ENCODE assay signal across 29 mouse cellular contexts in the genomic region with DNA sequence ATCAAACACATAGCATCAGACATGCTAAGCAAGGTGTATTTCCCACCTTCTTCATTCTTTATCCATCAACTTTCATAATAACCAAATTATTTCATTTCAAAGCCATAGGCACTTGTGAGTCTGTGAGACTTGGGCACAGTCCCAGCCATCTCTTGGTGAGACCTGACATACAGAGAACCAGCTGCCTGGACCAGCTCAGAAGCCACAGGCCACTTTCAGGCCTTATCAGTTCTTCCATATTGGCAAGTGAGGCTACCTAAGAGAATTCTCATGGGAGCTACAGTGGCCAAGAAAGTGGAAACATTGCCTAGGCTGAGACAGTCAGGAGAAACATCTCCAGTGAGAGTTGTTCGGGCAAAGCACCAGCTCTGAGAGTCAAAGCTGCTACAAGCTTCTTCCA. TPM values are rescaled to one million over a fixed set of nuclear protein-coding genes. Genes with fewer than 3 reads are reported as not detected.
"Had no signal": no experiment of that assay in that cellular context is flagged by ENCODE, and none has a peak within 500 bp of the region (broad histone marks: within the 10 kb centered on the region; RNA-seq: fewer than 3 reads in every experiment).

No protein-coding gene starts in this region.

- H3K27me3 ChIP-seq: limb, embryonic 13.5 days; lung, embryonic 15.5 days; stomach, embryonic 15.5 days had no signal

- H3K9me3 ChIP-seq: limb, embryonic 10.5 days; limb, embryonic 13.5 days; lung, embryonic 15.5 days; megakaryocyte, embryonic 14.5 days; stomach, embryonic 15.5 days had no signal

- H3K9ac ChIP-seq: limb, embryonic 13.5 days; lung, embryonic 15.5 days; stomach, embryonic 15.5 days had no signal

- H3K27ac ChIP-seq: limb, embryonic 10.5 days; limb, embryonic 13.5 days; lung, embryonic 15.5 days; stomach, embryonic 15.5 days had no signal

- H3K4me3 ChIP-seq: limb, embryonic 10.5 days; limb, embryonic 13.5 days; lung, embryonic 15.5 days; megakaryocyte, embryonic 14.5 days; stomach, embryonic 15.5 days had no signal

- ATAC-seq: inflammation-experienced regulatory T-cells, adult 6 months; intestine, embryonic 16.5 days had no signal

- H3K4me2 ChIP-seq: limb, embryonic 13.5 days; lung, embryonic 15.5 days; midbrain, embryonic 11.5 days; stomach, embryonic 15.5 days had no signal

- H3K4me1 ChIP-seq: lung, embryonic 15.5 days; stomach, embryonic 15.5 days had no signal

- DNase-seq: kidney, adult 18-20 months; kidney, adult 9 months; kidney, postnatal 14 days; kidney, postnatal 4 days; lung, adult 18-20 months; lung, postnatal 14 days; lung, postnatal 4 days; midbrain, embryonic 14.5 days; right cerebral cortex, postnatal 14 days; spleen, adult 18-20 months; thymus, adult 18-20 months; thymus, postnatal 14 days; thymus, postnatal 4 days had no signal

RNA-seq across cellular contexts. Expression of gene Timm8a2, which starts 11.4 kb away (rescaled TPM):
- total RNA-seq: layer of hippocampus, adult 18-20 months; layer of hippocampus, postnatal 14 days; left cerebral cortex, postnatal 25 days; liver, adult 2 months had no signal
- polyA plus RNA-seq: inflammation-experienced regulatory T-cells, adult 6 months; intestine, embryonic 16.5 days; kidney, embryonic 16.5 days; limb, embryonic 10.5 days; limb, embryonic 13.5 days; liver, adult 2 months; lung, embryonic 15.5 days; midbrain, embryonic 11.5 days; midbrain, embryonic 14.5 days; midbrain, postnatal 0 days; neural tube, embryonic 11.5 days; neural tube, embryonic 14.5 days; stomach, embryonic 15.5 days had no signal
